Mouse (Mus musculus): ENCODE results near the gene Gphb5. TPM values are rescaled to one million over a fixed set of nuclear protein-coding genes. Genes with fewer than 3 reads are reported as not detected.
"Not testable (repeated sequence)": the region's sequence is repeated elsewhere in the genome, so short reads cannot be mapped to it uniquely, and the experiment has no call there.

Gene Gphb5
- polyA plus RNA-seq (2015; fragmentation: Nextera tagmentation; extraction: Ambion mirVana) = not detected in 2 replicates

DNA sequence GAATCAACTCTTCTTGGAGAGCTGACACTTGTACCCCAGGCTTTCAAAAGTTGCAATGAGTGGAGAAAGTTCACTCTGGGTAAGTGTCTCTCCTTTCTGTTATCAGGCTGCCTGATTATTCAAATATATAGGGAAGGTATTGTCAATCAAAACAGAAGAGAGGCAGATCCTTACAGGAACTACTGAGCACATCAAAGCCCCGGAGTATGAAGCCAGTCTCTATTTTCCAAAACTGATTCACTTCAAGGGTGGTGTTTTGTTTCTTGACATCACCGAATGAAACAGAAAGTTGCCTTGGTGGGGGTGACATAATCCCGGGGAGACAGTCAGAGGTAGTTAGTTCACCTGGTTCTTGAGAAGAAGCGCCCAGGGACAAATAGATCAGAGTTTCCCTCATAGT, at the start of gene Gphb5:
Gphb5 (minus strand) TSS at position 101 of the 400 bp plus-strand sequence.
- ATAC-seq (ENCODE audit: low FRiP score, low read depth) = no peak
- WGBS = 88% methylated on average over 4 of the region's 4 CpGs

DNA sequence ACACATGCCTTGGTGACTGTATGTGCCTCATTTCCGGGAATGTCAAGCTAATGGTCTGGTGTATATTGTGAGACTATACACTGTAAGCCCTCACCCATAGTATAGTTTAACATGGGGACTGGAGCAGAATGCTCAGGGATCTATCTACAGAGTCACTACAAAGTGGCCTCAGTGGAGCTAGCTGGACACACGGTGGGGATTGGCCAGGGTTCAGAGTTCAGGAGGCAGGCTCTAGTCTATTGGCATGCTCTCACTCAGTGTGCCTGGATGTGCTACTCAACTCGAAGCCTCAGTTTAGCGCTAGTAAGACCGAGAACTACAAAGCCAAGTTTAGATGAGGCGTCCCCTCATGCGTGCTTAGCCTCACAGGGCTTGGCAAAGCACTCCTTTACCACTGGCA, 49.6 kb upstream of the Gphb5 start:
- no peak overlapping the region for H3K4me2 ChIP-seq
- 0 out of 2 replicates have a peak, but pooled peaks cover 3% of the 10 kb centered on the region for H3K4me1 ChIP-seq (replicated peaks)
- no peaks in the 10 kb centered on the region for H3K9me3 ChIP-seq
- H3K27ac ChIP-seq (replicated peaks) = no peak overlapping the region
- H3K27me3 ChIP-seq = no peaks in the 10 kb centered on the region
- WGBS = 92% methylated on average over 7 of the region's 7 CpGs
- H3K4me3 ChIP-seq = no peak overlapping the region
- ATAC-seq (ENCODE audit: low FRiP score, low read depth) = peak; percentile 46; the same call in 1 of the 2 replicates
- H3K36me3 ChIP-seq = peaks cover 41% of the 10 kb centered on the region
- no peak overlapping the region for H3K9ac ChIP-seq

More for the DNA sequence above, at the start of gene Gphb5:
- H3K9me3 ChIP-seq = no peaks in the 10 kb centered on the region
- no peak within 1 kb of the TSS for H3K9ac ChIP-seq
- H3K4me2 ChIP-seq = no peak within 1 kb of the TSS
- no peaks in the 10 kb centered on the region for H3K36me3 ChIP-seq
- H3K27ac ChIP-seq (replicated peaks) = no peak within 1 kb of the TSS
- H3K4me1 ChIP-seq (replicated peaks) = no peaks in the 10 kb centered on the region
- no peak within 1 kb of the TSS for H3K4me3 ChIP-seq
- H3K27me3 ChIP-seq = no peaks in the 10 kb centered on the region

DNA sequence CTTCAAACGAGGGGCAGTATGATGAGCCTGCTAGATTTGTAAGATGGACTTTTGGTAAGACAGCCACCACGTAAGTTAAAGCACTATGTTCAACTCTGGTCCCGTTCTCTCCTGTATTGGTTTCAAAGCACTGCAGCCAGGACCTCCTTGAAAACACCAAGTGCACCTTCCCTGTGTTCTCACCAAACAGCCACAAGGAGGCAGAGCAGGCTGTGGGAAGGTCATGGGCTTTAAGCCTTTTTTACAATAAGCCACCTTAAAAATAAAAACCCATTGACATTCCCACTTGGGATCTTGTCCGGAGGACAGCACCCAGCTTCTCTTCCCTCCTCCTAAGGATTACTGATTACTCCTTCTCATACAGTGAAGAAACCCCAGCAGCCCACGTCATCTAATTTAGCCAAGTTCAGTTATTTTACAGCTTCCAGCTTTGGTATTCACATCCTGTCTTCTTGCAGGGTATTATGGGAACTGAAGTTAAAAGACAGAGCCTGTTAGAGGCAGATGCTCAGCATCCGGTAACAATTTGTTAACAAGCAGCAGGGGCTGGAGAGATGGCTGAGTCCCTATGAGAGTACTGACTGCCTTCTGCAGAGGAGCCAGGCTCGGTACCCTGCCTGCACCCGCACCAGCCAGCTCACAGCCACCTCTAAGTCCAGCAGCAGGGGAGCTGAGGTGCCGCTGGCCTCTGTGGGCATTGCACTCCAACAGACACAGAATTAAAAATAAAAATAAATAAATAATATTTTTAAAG, 47.6 kb upstream of the Gphb5 start:
- no peak overlapping the region for H3K9ac ChIP-seq
- H3K9me3 ChIP-seq = no peaks in the 10 kb centered on the region
- no peak overlapping the region for H3K4me2 ChIP-seq
- 76% methylated on average over 9 of the region's 9 CpGs for WGBS
- H3K27me3 ChIP-seq = no peaks in the 10 kb centered on the region
- H3K4me3 ChIP-seq = no peak overlapping the region
- no peaks in the 10 kb centered on the region for H3K4me1 ChIP-seq (replicated peaks)
- peak; percentile 50; the same call in 1 of the 2 replicates for ATAC-seq (ENCODE audit: low FRiP score, low read depth)
- H3K36me3 ChIP-seq = peaks cover 52% of the 10 kb centered on the region
- no peak overlapping the region for H3K27ac ChIP-seq (replicated peaks)

DNA sequence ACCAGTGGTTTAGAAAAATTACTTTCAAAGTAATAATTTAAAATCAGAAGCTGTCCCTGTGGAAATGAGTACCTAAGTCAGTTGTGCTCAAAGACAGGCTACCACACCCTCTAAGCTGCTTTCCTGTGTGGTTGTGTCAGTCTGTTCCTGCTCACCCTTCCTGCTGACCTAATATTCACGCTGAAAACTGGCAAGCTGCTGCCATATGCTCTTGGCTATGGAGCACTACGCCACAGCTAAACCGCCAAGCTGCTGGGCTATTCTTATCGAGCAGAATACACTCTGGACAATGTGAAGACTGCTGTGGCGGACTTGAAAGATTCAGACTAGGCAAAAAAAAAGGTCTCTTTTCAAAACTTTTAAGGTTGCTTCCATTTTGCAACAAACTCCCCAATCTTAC, 44.0 kb upstream of the Gphb5 start:
- whole genome bisulfite sequencing = 86% methylated on average over 5 of the region's 5 CpGs
- Histone ChIP-seq H3K4me1 (replicated peaks) (no peaks in the 10 kb centered on the region), H3K4me2 (no peak overlapping the region), H3K4me3 (no peak overlapping the region), H3K9ac (no peak overlapping the region), H3K27me3 (no peaks in the 10 kb centered on the region), H3K27ac (replicated peaks) (no peak overlapping the region), H3K9me3 (no peaks in the 10 kb centered on the region), H3K36me3 (peaks cover 55% of the 10 kb centered on the region)
- no peak for ATAC-seq (ENCODE audit: low FRiP score, low read depth)

DNA sequence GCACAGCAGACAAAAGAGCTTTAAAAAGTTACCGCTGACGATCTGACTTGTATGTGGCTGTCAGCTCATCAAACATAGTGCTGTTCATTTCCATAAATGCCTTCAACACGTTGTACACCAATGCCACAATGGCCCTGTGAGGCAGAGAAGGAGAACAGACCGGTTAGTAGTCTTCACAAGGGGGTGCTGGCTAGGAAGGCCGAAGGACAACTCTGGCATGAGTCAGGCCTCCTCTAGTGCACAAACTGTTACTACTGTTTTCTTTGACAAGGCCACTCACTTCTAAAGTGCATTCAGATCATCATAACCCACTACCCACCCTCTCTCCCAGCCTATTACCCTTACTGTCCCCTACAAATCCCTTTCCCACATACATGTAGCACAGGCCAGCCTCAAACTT, 43.1 kb upstream of the Gphb5 start:
- no peak for ATAC-seq (ENCODE audit: low FRiP score, low read depth)
- peaks cover 53% of the 10 kb centered on the region for H3K36me3 ChIP-seq
- 79% methylated on average over 5 of the region's 5 CpGs for WGBS

DNA sequence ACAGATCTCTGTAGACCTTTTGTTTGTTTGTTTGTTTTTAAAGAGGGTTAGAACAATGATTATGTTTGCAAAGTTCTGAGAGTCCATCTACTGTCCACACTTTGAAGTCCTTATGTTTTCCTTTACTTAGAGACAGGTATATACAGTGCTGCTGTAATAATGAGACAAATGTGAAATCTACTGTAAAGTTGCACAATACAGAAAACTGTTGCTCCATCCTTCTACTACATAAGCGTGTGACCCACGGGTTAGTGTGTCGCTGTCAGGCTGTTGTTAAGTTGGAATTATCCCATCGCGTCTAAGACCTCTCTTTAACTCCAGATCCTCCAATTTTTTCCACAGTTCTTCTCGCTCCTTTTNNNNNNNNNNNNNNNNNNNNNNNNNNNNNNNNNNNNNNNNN, 36.9 kb upstream of the Gphb5 start:
- Histone ChIP-seq H3K4me3 (no peak overlapping the region), H3K27me3 (no peaks in the 10 kb centered on the region), H3K27ac (replicated peaks) (no peak overlapping the region), H3K4me1 (replicated peaks) (no peaks in the 10 kb centered on the region), H3K9ac (no peak overlapping the region), H3K9me3 (no peaks in the 10 kb centered on the region), H3K36me3 (peaks cover 39% of the 10 kb centered on the region), H3K4me2 (no peak overlapping the region)
- 96% methylated on average over 6 of the region's 6 CpGs for WGBS
- ATAC-seq (ENCODE audit: low FRiP score, low read depth) = no peak

More for the DNA sequence above, 43.1 kb upstream of the Gphb5 start:
- no peak overlapping the region for H3K9ac ChIP-seq
- no peak overlapping the region for H3K4me3 ChIP-seq
- H3K9me3 ChIP-seq = no peaks in the 10 kb centered on the region
- H3K4me2 ChIP-seq = no peak overlapping the region
- H3K27me3 ChIP-seq = no peaks in the 10 kb centered on the region
- no peak overlapping the region for H3K27ac ChIP-seq (replicated peaks)
- H3K4me1 ChIP-seq (replicated peaks) = no peaks in the 10 kb centered on the region

DNA sequence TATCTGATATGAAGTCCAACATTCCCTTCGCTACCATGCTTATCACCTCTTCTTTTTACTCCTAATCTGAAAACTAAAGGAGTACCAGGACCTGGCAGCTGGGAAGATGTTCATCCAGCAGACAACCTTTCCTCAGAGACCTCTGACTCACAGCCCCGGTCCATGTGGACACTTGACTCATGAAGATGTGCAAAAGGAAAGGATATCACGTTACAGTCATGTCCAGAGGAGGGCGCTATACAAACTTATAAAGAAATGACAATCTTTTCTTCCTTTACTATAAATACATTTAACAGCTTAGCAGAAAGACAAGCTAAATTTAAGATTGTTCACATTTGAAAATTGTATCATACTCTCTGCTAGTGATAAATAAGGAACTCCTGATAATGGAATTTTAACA, 36.4 kb upstream of the Gphb5 start:
- Histone ChIP-seq H3K27me3 (no peaks in the 10 kb centered on the region), H3K27ac (replicated peaks) (no peak overlapping the region), H3K36me3 (peaks cover 36% of the 10 kb centered on the region), H3K4me3 (no peak overlapping the region), H3K9ac (no peak overlapping the region), H3K4me2 (no peak overlapping the region), H3K4me1 (replicated peaks) (no peaks in the 10 kb centered on the region), H3K9me3 (no peaks in the 10 kb centered on the region)
- WGBS = 84% methylated on average over 4 of the region's 4 CpGs
- no peak for ATAC-seq (ENCODE audit: low FRiP score, low read depth)

DNA sequence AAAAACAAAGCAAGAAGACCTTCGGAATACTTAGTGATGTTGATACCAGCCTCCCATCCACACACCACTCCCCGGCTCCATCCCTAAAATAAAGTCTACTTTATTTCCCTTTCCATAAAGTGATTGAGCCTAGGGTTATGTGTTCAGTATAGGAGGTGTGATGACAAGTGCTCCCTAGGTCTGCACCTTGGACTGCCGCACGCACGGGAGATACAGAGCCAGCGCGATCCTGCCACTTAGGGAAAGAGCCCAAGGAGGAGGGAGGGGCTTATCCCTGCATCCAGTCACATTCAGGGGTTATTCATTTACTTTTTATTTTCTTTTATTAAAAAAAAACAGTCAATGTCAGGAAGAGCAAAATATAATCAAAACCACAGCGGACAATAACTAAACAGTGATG, 34.0 kb upstream of the Gphb5 start:
- ATAC-seq (ENCODE audit: low FRiP score, low read depth) = no peak
- Histone ChIP-seq H3K27ac (replicated peaks) (no peak overlapping the region), H3K36me3 (peaks cover 33% of the 10 kb centered on the region), H3K4me2 (no peak overlapping the region), H3K4me1 (replicated peaks) (no peaks in the 10 kb centered on the region), H3K27me3 (no peaks in the 10 kb centered on the region), H3K4me3 (no peak overlapping the region), H3K9ac (no peak overlapping the region), H3K9me3 (no peaks in the 10 kb centered on the region)
- 91% methylated on average over 8 of the region's 8 CpGs for WGBS

DNA sequence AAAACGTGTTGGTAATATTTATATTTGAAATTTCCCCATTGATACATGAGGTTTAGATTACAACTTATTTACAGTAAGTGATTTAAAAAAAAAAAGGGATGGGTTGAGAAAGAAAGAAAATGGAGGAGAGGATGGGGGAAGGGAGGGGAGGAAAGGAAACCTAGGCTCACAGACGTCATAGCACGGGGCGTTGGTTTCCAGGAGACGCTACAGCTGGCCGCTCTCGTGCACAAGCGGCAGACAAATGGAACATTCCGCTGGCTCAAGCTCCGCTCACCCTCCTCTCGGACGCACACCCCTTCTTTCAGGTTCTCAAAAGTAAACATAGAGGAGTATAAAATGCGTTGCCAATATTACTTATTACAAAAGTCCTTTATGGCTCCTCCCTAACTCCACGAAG, 33.4 kb upstream of the Gphb5 start:
- no peak overlapping the region for H3K9ac ChIP-seq
- no peak overlapping the region for H3K27ac ChIP-seq (replicated peaks)
- H3K9me3 ChIP-seq = no peaks in the 10 kb centered on the region
- H3K27me3 ChIP-seq = no peaks in the 10 kb centered on the region
- 77% methylated on average over 14 of the region's 14 CpGs for WGBS
- peaks cover 33% of the 10 kb centered on the region for H3K36me3 ChIP-seq
- no peaks in the 10 kb centered on the region for H3K4me1 ChIP-seq (replicated peaks)
- H3K4me2 ChIP-seq = no peak overlapping the region
- ATAC-seq (ENCODE audit: low FRiP score, low read depth) = no peak
- H3K4me3 ChIP-seq = no peak overlapping the region

DNA sequence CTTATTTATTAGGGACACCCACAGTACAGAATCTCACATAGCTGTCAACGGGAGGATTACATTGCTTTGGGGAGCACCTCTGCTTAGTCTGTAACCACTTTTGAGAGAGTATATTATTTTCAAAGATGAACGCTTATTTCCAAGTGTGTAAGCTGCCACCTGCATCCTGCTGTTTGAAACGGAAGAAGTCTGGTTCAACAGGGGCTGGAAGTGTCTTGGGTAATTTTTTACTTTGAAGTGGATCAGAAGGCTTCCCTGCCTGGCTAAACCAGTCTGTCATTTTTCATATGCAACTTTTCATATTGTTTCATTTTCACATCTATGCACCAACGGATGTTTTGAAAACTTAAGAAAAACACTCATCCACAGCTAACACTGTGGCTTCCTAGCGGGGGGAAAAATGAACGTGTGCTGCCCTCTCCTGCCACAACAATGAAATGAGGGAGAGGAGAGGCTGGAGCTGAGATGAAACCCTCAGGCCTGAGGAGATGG, 32.9 kb upstream of the Gphb5 start:
- WGBS = 62% methylated on average over 6 of the region's 6 CpGs
- Histone ChIP-seq H3K27ac (replicated peaks) (no peak overlapping the region), H3K9ac (no peak overlapping the region), H3K9me3 (no peaks in the 10 kb centered on the region), H3K4me2 (no peak overlapping the region), H3K27me3 (no peaks in the 10 kb centered on the region), H3K4me3 (no peak overlapping the region), H3K36me3 (peaks cover 30% of the 10 kb centered on the region), H3K4me1 (replicated peaks) (no peaks in the 10 kb centered on the region)
- ATAC-seq (ENCODE audit: low FRiP score, low read depth) = no peak

DNA sequence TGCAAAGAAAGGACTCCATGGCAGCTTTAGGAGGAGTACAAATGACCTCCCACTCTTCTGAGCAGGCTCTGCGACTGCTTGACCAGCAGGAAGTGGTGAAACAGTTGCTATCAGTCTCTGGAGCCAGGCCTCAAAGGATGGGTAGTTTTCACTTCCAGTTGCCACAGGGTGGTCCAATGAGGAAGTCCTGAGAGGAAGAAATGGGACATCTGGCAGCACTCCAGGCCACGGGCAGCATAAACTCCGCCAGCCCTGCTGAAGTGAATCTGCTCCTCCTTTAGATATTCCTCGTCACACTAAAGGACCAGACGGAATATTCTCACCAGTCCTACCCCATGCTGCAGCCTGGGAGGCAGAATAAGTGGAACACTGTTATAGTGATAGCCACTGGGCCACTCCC, 32.3 kb upstream of the Gphb5 start:
- Histone ChIP-seq H3K4me1 (replicated peaks) (no peaks in the 10 kb centered on the region), H3K9ac (no peak overlapping the region), H3K27ac (replicated peaks) (no peak overlapping the region), H3K9me3 (no peaks in the 10 kb centered on the region), H3K4me2 (no peak overlapping the region), H3K36me3 (peaks cover 30% of the 10 kb centered on the region), H3K27me3 (no peaks in the 10 kb centered on the region), H3K4me3 (no peak overlapping the region)
- ATAC-seq (ENCODE audit: low FRiP score, low read depth) = no peak
- WGBS = 77% methylated on average over 5 of the region's 5 CpGs

DNA sequence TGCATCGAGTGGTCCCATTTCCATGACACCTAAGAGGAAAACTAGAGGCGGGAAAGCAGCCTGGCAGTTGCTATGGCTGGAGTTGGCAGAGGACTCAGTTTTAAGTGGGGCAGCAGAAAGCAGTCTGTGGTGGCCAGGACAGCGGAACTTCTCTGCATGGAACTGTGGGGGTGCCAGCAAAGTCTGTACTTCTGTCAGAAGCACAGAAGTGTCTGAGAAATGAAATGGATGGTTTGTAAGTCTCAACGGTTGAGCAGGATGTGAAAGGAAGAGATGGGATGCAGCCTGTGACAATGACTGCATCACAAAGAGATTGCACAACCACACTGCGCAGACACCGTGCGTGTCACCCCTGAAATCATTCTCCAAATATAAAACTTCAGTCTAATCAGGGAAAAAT, 29.7 kb upstream of the Gphb5 start:
- Histone ChIP-seq H3K4me3 (no peak overlapping the region), H3K27ac (replicated peaks) (no peak overlapping the region), H3K9ac (no peak overlapping the region), H3K4me2 (no peak overlapping the region), H3K27me3 (no peaks in the 10 kb centered on the region), H3K4me1 (replicated peaks) (no peaks in the 10 kb centered on the region), H3K9me3 (no peaks in the 10 kb centered on the region), H3K36me3 (peaks cover 12% of the 10 kb centered on the region)
- WGBS = 91% methylated on average over 7 of the region's 7 CpGs
- ATAC-seq (ENCODE audit: low FRiP score, low read depth) = no peak

DNA sequence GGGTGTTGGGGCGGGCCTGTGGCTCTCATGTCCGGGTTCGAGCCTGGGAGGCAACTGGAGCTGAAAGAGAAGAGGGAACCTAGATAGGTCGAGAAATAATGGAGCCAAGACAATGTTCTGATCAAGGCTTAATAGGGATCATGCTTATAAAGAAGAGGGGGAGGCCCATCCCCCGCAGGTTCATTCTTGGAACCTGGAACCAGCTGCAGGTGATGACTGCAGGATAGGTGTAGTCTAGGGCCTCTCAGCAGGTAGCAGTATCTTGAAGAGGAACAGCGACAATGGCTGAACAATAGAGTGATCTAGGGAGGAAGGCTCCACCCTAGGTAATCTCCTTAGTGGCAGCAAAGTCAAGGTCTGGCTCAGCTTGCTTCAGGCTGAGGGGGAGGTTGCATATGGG, 15.8 kb upstream of the Gphb5 start:
- H3K4me1 ChIP-seq (replicated peaks); H3K4me2 ChIP-seq; ATAC-seq (ENCODE audit: low FRiP score, low read depth): not testable (repeated sequence)

More for the DNA sequence above, 15.8 kb upstream of the Gphb5 start:
- WGBS = 84% methylated on average over 6 of the region's 6 CpGs
- H3K4me3 ChIP-seq; H3K9me3 ChIP-seq; H3K36me3 ChIP-seq; H3K27ac ChIP-seq (replicated peaks); H3K27me3 ChIP-seq; H3K9ac ChIP-seq: not testable (repeated sequence)
